Mouse (Mus musculus): ENCODE results near the gene Glis3. TPM values are rescaled to one million over a fixed set of nuclear protein-coding genes. Genes with fewer than 3 reads are reported as not detected.

Glis3 gene
- polyA plus RNA-seq, 1 experiment, result 0.02 TPM

DNA sequence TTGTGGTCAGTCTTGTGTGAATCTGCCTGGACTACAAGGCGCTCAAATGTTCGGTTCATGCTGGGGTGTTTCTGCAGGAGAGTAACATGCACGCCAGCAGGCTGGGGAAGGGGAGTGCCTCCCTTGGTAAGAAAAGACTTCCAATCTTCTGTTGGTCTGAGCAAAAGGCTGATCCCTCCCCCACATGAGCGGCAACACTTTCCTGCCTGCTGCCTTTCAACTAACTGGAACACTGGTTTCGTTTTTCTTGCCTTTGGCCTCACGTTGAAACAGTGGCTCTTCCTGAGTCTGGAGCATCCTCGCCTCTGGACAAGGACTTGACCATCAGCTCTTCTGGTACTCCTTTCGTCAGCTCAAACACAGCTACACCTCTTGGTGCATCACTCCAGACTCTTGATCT, 17.4 kb downstream of the Glis3 start:
- no peak for TF ChIP-seq GATA1 (IDR thresholded peaks at IDR 0.05; ENCODE audit: low read length)
- TF ChIP-seq TAL1 (IDR thresholded peaks at IDR 0.05; ENCODE audit: low read length), result no peak
- H3K4me1 ChIP-seq (ENCODE audit: control insufficient read depth), result no peaks in the 10 kb centered on the region
- H3K36me3 ChIP-seq (ENCODE audit: control insufficient read depth), result no peaks in the 10 kb centered on the region
- no peaks in the 10 kb centered on the region for H3K27me3 ChIP-seq (ENCODE audit: control insufficient read depth)
- no peaks in the 10 kb centered on the region for H3K9me3 ChIP-seq (ENCODE audit: control insufficient read depth, low read length)
- H3K4me3 ChIP-seq (replicated peaks), result no peak overlapping the region

DNA sequence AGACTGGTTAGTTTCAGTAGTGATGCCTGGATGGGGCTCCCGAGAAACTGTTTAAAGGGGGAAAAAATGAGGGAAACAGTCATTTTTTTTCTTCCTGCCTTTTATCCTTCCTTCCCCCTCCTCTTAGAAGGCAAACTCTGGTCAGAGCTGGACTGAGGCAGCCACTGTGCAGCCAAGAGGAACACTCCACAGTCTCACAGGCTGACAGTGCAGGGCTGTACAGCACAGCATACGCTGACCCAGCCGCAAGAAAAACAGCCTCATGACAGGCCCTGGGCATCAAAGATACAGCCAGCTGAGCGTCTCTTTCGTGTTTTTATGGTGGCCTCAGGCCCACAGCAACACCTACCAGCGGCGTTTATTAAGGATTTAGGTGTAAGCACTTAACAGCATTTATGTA, 19.0 kb downstream of the Glis3 start:
- Histone ChIP-seq H3K36me3 (ENCODE audit: control insufficient read depth) (no peaks in the 10 kb centered on the region), H3K4me3 (replicated peaks) (no peak overlapping the region), H3K4me1 (ENCODE audit: control insufficient read depth) (no peaks in the 10 kb centered on the region), H3K27me3 (ENCODE audit: control insufficient read depth) (no peaks in the 10 kb centered on the region), H3K9me3 (ENCODE audit: control insufficient read depth, low read length) (no peaks in the 10 kb centered on the region)
- TF ChIP-seq TAL1 (IDR thresholded peaks at IDR 0.05; ENCODE audit: low read length) (no peak), GATA1 (IDR thresholded peaks at IDR 0.05; ENCODE audit: low read length) (no peak)

DNA sequence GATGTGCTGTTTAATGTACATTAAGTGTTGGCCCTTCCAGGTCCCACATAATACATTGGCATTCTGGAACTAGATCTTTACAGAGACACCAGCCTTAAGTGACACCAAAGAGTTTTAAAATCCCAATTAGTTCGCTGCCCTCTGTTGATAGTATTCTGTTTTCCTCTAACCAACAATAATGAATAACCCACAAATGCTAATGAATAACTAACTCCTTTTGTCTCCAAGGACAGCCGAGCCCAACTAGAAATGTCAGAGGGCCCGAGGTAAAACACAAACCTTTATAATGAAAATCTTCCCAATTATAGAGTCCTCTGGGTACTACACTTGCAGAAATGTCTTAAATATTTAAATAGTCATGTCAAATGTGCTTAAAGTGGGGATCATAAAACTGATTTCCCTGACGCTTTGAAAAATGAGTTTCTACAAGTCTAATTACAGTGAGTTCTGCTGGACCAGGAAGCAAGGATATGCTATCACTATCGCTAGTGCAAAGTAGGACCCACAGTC, 22.1 kb downstream of the Glis3 start:
- H3K36me3 ChIP-seq (ENCODE audit: control insufficient read depth), result no peaks in the 10 kb centered on the region
- no peak overlapping the region for H3K4me3 ChIP-seq (replicated peaks)
- H3K27me3 ChIP-seq (ENCODE audit: control insufficient read depth), result no peaks in the 10 kb centered on the region
- no peak for TF ChIP-seq TAL1 (IDR thresholded peaks at IDR 0.05; ENCODE audit: low read length)
- TF ChIP-seq GATA1 (IDR thresholded peaks at IDR 0.05; ENCODE audit: low read length), result no peak
- H3K4me1 ChIP-seq (ENCODE audit: control insufficient read depth), result no peaks in the 10 kb centered on the region
- no peaks in the 10 kb centered on the region for H3K9me3 ChIP-seq (ENCODE audit: control insufficient read depth, low read length)

DNA sequence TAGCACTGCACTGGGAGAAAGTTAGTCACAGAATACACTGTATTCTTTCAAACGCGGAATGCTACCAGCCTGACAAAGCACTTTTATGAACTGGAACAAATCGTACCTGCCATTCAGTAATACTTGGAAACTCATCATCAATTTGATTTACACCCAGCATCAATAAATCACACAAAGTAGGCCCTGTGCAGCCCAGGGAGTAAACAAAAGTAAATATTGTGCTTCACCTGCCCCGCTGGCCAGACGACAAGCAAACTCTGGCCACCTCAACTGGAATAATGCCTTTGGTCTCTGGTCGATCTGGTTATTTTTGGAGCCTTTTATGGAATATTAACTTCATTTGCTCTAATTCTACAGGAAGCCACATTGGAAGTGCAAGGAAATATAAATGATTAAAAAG, 23.0 kb downstream of the Glis3 start:
- Histone ChIP-seq H3K9me3 (ENCODE audit: control insufficient read depth, low read length) (no peaks in the 10 kb centered on the region), H3K4me3 (replicated peaks) (no peak overlapping the region), H3K27me3 (ENCODE audit: control insufficient read depth) (no peaks in the 10 kb centered on the region), H3K4me1 (ENCODE audit: control insufficient read depth) (no peaks in the 10 kb centered on the region), H3K36me3 (ENCODE audit: control insufficient read depth) (no peaks in the 10 kb centered on the region)
- TF ChIP-seq TAL1 (IDR thresholded peaks at IDR 0.05; ENCODE audit: low read length), result no peak
- no peak for TF ChIP-seq GATA1 (IDR thresholded peaks at IDR 0.05; ENCODE audit: low read length)

DNA sequence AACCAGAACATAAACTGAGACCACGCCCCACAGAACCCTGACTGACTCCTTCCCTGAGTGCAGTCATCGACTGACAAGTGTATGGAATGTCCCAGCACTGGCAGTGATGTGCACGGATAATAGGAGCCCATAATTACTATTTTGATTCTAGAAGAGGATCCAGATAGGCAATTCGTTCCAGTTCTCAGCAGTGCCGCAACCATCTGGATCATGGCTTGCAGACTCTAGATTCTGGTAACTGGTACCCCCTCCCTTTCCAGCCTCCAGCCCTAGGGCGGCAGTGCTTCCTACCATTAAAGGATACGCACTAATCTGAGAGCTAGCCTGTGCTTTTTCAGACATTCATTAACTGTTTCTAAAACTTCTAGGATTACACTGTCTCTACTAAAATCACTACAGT, 24.7 kb downstream of the Glis3 start:
- Histone ChIP-seq H3K4me1 (ENCODE audit: control insufficient read depth) (no peaks in the 10 kb centered on the region), H3K9me3 (ENCODE audit: control insufficient read depth, low read length) (no peaks in the 10 kb centered on the region), H3K4me3 (replicated peaks) (no peak overlapping the region), H3K36me3 (ENCODE audit: control insufficient read depth) (no peaks in the 10 kb centered on the region), H3K27me3 (ENCODE audit: control insufficient read depth) (no peaks in the 10 kb centered on the region)
- TF ChIP-seq GATA1 (IDR thresholded peaks at IDR 0.05; ENCODE audit: low read length) (no peak), TAL1 (IDR thresholded peaks at IDR 0.05; ENCODE audit: low read length) (no peak)

DNA sequence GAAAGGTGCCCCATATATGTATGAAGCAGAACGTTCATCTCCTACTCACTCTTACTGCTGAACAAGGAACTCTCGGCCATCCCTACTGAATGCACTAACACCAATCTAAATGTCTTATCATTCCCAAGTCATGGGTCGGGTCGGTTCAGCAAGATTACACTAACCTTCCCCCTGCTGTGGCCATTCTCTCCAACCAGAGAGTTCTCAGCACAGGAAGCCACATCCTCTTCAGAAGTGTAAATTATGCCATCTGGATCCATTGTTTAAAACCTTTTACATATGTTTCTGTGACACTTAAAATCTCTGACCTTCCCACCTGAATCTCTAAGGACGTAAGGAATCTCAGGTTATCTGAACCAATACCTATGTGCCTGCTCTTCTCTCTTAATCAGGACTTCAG, 29.0 kb downstream of the Glis3 start:
- Histone ChIP-seq H3K4me1 (ENCODE audit: control insufficient read depth) (no peaks in the 10 kb centered on the region), H3K9me3 (ENCODE audit: control insufficient read depth, low read length) (no peaks in the 10 kb centered on the region), H3K4me3 (replicated peaks) (no peak overlapping the region), H3K27me3 (ENCODE audit: control insufficient read depth) (no peaks in the 10 kb centered on the region), H3K36me3 (ENCODE audit: control insufficient read depth) (no peaks in the 10 kb centered on the region)
- TF ChIP-seq GATA1 (IDR thresholded peaks at IDR 0.05; ENCODE audit: low read length) (no peak), TAL1 (IDR thresholded peaks at IDR 0.05; ENCODE audit: low read length) (no peak)

DNA sequence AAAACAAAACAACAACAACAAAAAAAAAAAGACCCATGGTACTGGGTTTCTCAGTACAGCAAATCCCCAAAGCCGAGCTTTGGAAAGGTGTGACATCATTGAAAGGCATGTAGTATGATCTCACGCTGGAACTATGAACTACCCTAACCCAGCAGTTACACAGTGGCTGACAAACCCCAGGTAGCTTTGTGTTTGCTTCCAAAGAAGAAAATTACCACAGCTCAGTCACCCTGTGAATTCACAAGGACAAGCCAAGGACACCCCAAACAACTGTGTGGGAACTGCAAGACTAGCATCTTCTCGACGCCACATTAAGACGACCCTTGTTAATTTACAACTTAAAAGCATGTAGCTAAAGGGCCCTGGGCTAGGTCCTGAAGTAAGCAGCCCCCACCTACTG, 30.4 kb downstream of the Glis3 start:
- Histone ChIP-seq H3K4me1 (ENCODE audit: control insufficient read depth) (no peaks in the 10 kb centered on the region), H3K36me3 (ENCODE audit: control insufficient read depth) (no peaks in the 10 kb centered on the region), H3K4me3 (replicated peaks) (no peak overlapping the region), H3K9me3 (ENCODE audit: control insufficient read depth, low read length) (no peaks in the 10 kb centered on the region), H3K27me3 (ENCODE audit: control insufficient read depth) (no peaks in the 10 kb centered on the region)
- no peak for TF ChIP-seq TAL1 (IDR thresholded peaks at IDR 0.05; ENCODE audit: low read length)
- TF ChIP-seq GATA1 (IDR thresholded peaks at IDR 0.05; ENCODE audit: low read length), result no peak

DNA sequence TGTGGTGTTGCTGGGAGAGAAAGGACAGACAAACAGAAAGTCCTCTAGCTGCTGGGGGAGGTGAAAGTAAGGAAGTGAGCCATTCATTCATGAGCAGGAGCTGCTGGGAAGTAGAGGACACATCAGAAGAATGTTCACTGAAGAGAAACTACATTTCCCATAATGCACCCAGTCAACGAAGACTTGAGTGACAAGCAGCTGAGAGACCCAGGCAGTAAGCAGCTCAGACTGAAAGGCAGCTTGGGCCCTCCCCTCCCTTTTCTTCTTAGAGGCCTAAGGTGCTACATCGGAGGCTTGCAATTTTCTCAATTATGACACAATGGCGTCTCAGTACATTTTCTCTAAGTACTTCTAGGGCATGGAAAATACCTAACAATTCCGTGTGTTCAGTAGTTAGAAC, 31.0 kb downstream of the Glis3 start:
- no peak overlapping the region for H3K4me3 ChIP-seq (replicated peaks)

DNA sequence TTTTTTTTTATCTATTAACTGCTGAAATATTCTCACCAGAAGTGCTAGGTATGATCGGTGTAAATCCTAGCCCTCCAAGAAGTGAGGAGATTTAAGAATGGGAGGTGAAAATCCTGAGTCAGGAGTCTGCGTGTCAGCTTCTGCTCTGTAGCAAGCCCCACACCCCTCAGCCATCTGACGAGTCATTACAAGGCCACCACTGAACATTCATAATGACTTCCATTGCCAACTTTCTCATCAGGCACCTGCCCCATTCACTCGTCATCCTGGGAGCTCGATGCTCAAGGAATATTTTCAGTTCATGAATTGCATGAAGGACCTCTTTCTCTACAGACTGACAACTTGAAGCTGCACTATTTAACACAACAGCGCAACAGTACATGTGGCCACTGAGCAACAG, 32.5 kb downstream of the Glis3 start:
- no peaks in the 10 kb centered on the region for H3K4me1 ChIP-seq (ENCODE audit: control insufficient read depth)
- no peaks in the 10 kb centered on the region for H3K9me3 ChIP-seq (ENCODE audit: control insufficient read depth, low read length)
- no peak for TF ChIP-seq GATA1 (IDR thresholded peaks at IDR 0.05; ENCODE audit: low read length)
- TF ChIP-seq TAL1 (IDR thresholded peaks at IDR 0.05; ENCODE audit: low read length), result no peak
- no peaks in the 10 kb centered on the region for H3K36me3 ChIP-seq (ENCODE audit: control insufficient read depth)
- H3K27me3 ChIP-seq (ENCODE audit: control insufficient read depth), result no peaks in the 10 kb centered on the region
- H3K4me3 ChIP-seq (replicated peaks), result no peak overlapping the region

More for the DNA sequence above, 31.0 kb downstream of the Glis3 start:
- no peaks in the 10 kb centered on the region for H3K36me3 ChIP-seq (ENCODE audit: control insufficient read depth)
- no peaks in the 10 kb centered on the region for H3K27me3 ChIP-seq (ENCODE audit: control insufficient read depth)
- TF ChIP-seq GATA1 (IDR thresholded peaks at IDR 0.05; ENCODE audit: low read length), result no peak
- TF ChIP-seq TAL1 (IDR thresholded peaks at IDR 0.05; ENCODE audit: low read length), result no peak
- no peaks in the 10 kb centered on the region for H3K9me3 ChIP-seq (ENCODE audit: control insufficient read depth, low read length)
- no peaks in the 10 kb centered on the region for H3K4me1 ChIP-seq (ENCODE audit: control insufficient read depth)

DNA sequence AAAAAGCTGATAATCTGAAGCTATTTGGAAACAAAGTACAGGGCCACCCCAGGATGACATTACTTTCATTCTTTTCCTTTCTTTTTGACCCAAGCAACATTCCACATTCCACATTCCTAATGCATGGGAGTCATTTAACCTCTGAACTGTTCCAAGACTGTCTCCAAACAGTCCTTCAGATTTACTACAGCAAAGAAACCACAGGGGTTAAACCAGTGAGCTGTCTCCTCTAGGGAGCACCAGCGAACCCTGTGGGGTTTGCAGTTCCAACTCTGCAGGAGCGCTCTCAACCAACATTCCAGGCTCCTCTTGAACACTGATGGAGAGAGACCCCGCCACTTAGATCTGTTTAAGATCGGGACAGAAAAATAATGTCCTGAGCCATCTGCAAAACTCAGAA, 33.6 kb downstream of the Glis3 start:
- no peaks in the 10 kb centered on the region for H3K36me3 ChIP-seq (ENCODE audit: control insufficient read depth)
- H3K9me3 ChIP-seq (ENCODE audit: control insufficient read depth, low read length), result no peaks in the 10 kb centered on the region
- no peak for TF ChIP-seq TAL1 (IDR thresholded peaks at IDR 0.05; ENCODE audit: low read length)
- no peak for TF ChIP-seq GATA1 (IDR thresholded peaks at IDR 0.05; ENCODE audit: low read length)
- no peaks in the 10 kb centered on the region for H3K4me1 ChIP-seq (ENCODE audit: control insufficient read depth)
- H3K27me3 ChIP-seq (ENCODE audit: control insufficient read depth), result no peaks in the 10 kb centered on the region
- no peak overlapping the region for H3K4me3 ChIP-seq (replicated peaks)
